ENCODE assay signal across 22 mouse cellular contexts in genomic region chr12:79211447-79211846, GRCm38 (mm10). TPM values are rescaled to one million over a fixed set of nuclear protein-coding genes. Genes with fewer than 3 reads are reported as not detected.
A peak's percentile ranks its signal among the peaks of the same experiment; 100 is the strongest.
DNase-seq lines count a peak whose midpoint lies in the region; ATAC-seq and TF ChIP-seq lines count a peak whose summit lies in the region.
"Had no signal": no experiment of that assay in that cellular context is flagged by ENCODE, and none has a peak within 500 bp of the region (broad histone marks: within the 10 kb centered on the region; RNA-seq: fewer than 3 reads in every experiment).

No protein-coding gene starts in this region.

- H3K9ac ChIP-seq in intestine, embryonic 16.5 days (ENCODE audit: low read depth, low read length), result no peak overlapping the region
- H3K9ac ChIP-seq: forebrain, postnatal 0 days; hindbrain, embryonic 12.5 days; hindbrain, embryonic 15.5 days had no signal

- 0 out of 2 replicates have a peak, but pooled peaks cover 8% of the 10 kb centered on the region for H3K4me1 ChIP-seq in intestine, embryonic 16.5 days (ENCODE audit: control insufficient read depth, insufficient read depth, low read length)
- peaks cover 6% of the 10 kb centered on the region; the same call in 1 of the 2 replicates for H3K4me1 ChIP-seq in small intestine, adult 2 months (ENCODE audit: control insufficient read depth, insufficient read depth, insufficient read length, low read length)

- no peaks in the 10 kb centered on the region for H3K36me3 ChIP-seq in intestine, embryonic 16.5 days (ENCODE audit: control insufficient read depth, insufficient read depth, low read length)
- H3K36me3 ChIP-seq in small intestine, adult 2 months (ENCODE audit: control insufficient read depth, insufficient read depth, low read length), result no peaks in the 10 kb centered on the region
- H3K36me3 ChIP-seq: G1E; hindbrain, embryonic 12.5 days; hindbrain, embryonic 15.5 days had no signal

- no peak overlapping the region for H3K4me2 ChIP-seq in intestine, embryonic 16.5 days (ENCODE audit: low read depth, low read length)
- H3K4me2 ChIP-seq: heart, embryonic 11.5 days; hindbrain, embryonic 12.5 days; hindbrain, embryonic 15.5 days had no signal

- ATAC-seq in intestine, embryonic 16.5 days, result peak; percentile 55
- ATAC-seq: forebrain, embryonic 14.5 days; forebrain, postnatal 0 days had no signal

- no peak for TF ChIP-seq POLR2A in small intestine, adult 2 months (IDR thresholded peaks at IDR 0.05; ENCODE audit: low read depth, low read length)

- peak; percentile 46 for DNase-seq in urinary bladder, postnatal 14 days (ENCODE audit: low spot score)
- no peak for DNase-seq in urinary bladder, postnatal 10 days (ENCODE audit: low spot score)
- DNase-seq in thymus, postnatal 10 days (ENCODE audit: low spot score in 2 of 2), result no peak
- DNase-seq in B cell, adult 2 months, result no peak
- no peak for DNase-seq in cerebellum, adult 9-10 months
- DNase-seq: adrenal gland, adult 2 months; adrenal gland, postnatal 14 days; cerebellum, adult 11-12 months; cerebellum, adult 8-10 months; cerebellum, postnatal 14 days; forebrain, postnatal 0 days; gastrocnemius, adult 2 months; gastrocnemius, postnatal 14 days; heart, adult 11 months had no signal

- H3K27ac ChIP-seq in intestine, embryonic 16.5 days (ENCODE audit: low read length), result no peak overlapping the region
- H3K27ac ChIP-seq in small intestine, adult 2 months (ENCODE audit: insufficient read depth, low read depth, low read length), result peak overlapping the region; percentile 64; the same call in 1 of the 2 replicates
- H3K27ac ChIP-seq: gastrocnemius, adult 2 months; hindbrain, embryonic 12.5 days; hindbrain, embryonic 15.5 days had no signal

- no peak for TF ChIP-seq CTCF in small intestine, adult 2 months (IDR thresholded peaks at IDR 0.05; ENCODE audit: extremely low read depth, insufficient read length, insufficient replicate concordance, low read depth, low read length)

- 77% methylated on average over 8 of the region's 8 CpGs for WGBS in intestine, embryonic 16.5 days
- 42% methylated on average over 8 of the region's 8 CpGs for WGBS in small intestine, adult 2 months

- no peaks in the 10 kb centered on the region for H3K9me3 ChIP-seq in intestine, embryonic 16.5 days (ENCODE audit: control insufficient read depth, low read length)
- H3K9me3 ChIP-seq: G1E; hindbrain, embryonic 12.5 days; hindbrain, embryonic 15.5 days had no signal

- H3K27me3 ChIP-seq in intestine, embryonic 16.5 days (replicated peaks; ENCODE audit: control insufficient read depth, insufficient read depth, low read length), result no peaks in the 10 kb centered on the region
- H3K27me3 ChIP-seq in small intestine, adult 2 months (ENCODE audit: control insufficient read depth, insufficient read depth, low read length), result no peaks in the 10 kb centered on the region
- H3K27me3 ChIP-seq: CH12.LX; hindbrain, embryonic 12.5 days; hindbrain, embryonic 15.5 days had no signal

- no peak overlapping the region for H3K4me3 ChIP-seq in intestine, embryonic 16.5 days (ENCODE audit: low read length)
- H3K4me3 ChIP-seq in small intestine, adult 2 months (ENCODE audit: low read depth, low read length), result peak overlapping the region; percentile 15; the same call in 1 of the 2 replicates
- H3K4me3 ChIP-seq: gastrocnemius, adult 2 months; hindbrain, embryonic 12.5 days; hindbrain, embryonic 15.5 days had no signal

RNA-seq across cellular contexts. Expression of gene Rdh12, which starts 2.7 kb away (rescaled TPM):
- polyA plus RNA-seq in intestine, embryonic 16.5 days (2015; fragmentation: Nextera tagmentation; extraction: Ambion mirVana), result 0.94 and 1.2 TPM in 2 replicates
- 0.44 and 0.47 TPM in 2 replicates for polyA plus RNA-seq in small intestine, adult 2 months (2012; rRNA removed)
- polyA plus RNA-seq: G1E had no signal

RNA-seq across cellular contexts. Expression of gene Rdh11, which starts 19.4 kb away (rescaled TPM):
- polyA plus RNA-seq in intestine, embryonic 16.5 days (2015; fragmentation: Nextera tagmentation; extraction: Ambion mirVana), result 37.4 and 39.0 TPM in 2 replicates
- 6.3 and 11.6 TPM in 2 replicates for polyA plus RNA-seq in small intestine, adult 2 months (2012; rRNA removed)

RNA-seq across cellular contexts. Expression of gene Vti1b, which starts 39.0 kb away (rescaled TPM):
- 111 and 117 TPM in 2 replicates for polyA plus RNA-seq in intestine, embryonic 16.5 days (2015; fragmentation: Nextera tagmentation; extraction: Ambion mirVana)
- polyA plus RNA-seq in small intestine, adult 2 months (2012; rRNA removed), result 23.4 and 56.8 TPM in 2 replicates
